Mouse (Mus musculus): ENCODE data around the gene Mapkapk5.
"Not testable (repeated sequence)": the region's sequence is repeated elsewhere in the genome, so short reads cannot be mapped to it uniquely, and the experiment has no call there.

Gene Mapkapk5

DNA sequence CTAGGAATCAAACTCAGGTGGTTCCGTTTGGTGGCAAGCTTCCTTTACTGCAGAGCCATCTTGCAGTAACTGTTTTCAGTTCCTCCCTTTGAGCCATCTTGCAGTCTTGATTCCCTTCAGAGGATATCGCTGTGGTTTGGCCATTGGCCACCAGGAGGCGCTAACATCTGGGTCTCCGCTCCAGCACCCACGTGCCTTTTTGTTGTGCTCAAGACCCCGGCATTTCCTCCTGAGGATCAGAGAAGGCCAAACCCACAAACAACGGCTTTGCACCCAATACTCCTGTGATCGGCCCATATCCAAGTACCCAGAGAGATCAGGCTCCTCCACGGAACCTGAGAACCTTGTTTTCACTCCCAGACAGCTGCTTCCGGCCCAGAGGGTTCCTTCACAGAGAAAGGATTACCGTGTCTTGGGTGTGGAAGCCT, 18.8 kb upstream of the Mapkapk5 start:
- peak; percentile 77 to 86 for DNase-seq (ENCODE audit: low spot score in 2 of 2)

DNA sequence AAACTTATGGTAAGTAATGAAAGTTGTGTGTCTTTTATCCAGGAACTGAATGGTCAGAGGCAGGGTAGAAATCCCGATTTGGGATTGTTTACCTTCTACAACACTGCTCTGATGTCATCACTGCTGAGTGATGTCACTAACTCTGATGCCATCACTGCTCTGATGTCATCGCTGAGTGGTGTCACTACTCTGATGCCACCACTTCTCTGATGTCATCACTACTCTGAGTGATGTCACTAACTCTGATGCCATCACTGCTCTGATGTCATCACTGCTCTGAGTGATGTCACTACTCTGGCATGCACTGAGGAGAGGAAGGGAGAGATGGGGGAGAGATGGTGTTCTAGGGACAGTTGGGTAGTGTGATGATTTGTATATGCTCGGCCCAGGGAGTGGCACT, 16.7 kb upstream of the Mapkapk5 start:
- DNase-seq (ENCODE audit: low spot score in 2 of 2), result no peak

DNA sequence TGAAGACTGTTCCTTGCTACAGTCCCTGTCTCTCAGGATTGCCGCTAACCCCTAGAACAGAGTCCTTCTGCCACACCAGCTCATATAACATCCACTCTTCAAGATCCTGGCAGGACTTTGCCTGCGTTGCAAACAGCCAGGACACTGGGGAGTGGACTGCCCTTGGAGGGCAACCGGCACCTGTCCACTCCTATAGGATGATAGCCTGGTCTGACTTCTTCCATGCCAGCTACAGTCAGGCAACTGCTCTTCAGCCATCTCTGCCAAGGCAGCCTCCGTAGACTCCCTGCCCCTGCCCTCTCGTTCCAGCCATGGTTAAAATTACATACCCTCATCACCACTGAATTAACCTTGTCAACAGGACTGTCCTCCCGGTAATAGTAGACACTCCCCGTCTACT, 3.5 kb upstream of the Mapkapk5 start:
- no peak for DNase-seq (ENCODE audit: low spot score in 2 of 2)

DNA sequence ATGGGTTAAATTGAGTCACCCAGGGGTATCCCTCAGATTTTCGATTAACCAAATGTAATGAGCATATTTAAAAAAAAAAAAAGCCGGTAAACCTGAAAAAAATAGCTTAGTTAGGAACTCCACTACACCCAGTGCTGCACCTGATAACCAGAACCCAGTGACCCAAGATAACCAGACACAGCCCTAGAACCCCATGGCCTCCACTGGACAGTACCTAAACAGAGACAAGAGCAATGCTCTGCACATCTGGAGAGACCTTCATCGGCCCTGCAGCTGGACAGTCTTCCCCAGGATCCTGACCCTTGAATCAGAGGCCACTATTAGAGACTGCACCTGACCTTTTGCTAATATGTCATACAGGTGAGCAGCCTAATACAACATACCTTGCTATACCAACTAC, 1.4 kb upstream of the Mapkapk5 start:
- no peak for DNase-seq (ENCODE audit: low spot score in 2 of 2)

DNA sequence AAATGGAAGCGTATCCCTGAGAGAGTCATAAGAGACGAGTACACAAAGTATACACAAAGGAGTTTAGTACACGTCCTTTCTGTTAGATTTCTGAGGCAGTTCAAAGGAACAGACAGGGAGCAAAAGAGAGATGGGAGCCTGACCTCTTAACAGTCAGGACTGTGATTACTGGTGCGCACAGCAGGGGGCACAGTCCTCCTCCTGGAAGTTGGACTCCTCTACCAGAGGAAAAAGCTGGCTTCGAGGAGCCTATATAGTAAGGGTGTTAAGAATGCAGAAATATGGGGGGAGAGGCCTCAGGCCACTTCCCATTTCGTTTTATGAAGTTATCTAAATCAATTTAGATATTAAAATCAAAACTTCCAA, 808 bp upstream of the Mapkapk5 start:
- DNase-seq (ENCODE audit: low spot score in 2 of 2), result peak in 1 of 2 experiments; percentile 28

DNA sequence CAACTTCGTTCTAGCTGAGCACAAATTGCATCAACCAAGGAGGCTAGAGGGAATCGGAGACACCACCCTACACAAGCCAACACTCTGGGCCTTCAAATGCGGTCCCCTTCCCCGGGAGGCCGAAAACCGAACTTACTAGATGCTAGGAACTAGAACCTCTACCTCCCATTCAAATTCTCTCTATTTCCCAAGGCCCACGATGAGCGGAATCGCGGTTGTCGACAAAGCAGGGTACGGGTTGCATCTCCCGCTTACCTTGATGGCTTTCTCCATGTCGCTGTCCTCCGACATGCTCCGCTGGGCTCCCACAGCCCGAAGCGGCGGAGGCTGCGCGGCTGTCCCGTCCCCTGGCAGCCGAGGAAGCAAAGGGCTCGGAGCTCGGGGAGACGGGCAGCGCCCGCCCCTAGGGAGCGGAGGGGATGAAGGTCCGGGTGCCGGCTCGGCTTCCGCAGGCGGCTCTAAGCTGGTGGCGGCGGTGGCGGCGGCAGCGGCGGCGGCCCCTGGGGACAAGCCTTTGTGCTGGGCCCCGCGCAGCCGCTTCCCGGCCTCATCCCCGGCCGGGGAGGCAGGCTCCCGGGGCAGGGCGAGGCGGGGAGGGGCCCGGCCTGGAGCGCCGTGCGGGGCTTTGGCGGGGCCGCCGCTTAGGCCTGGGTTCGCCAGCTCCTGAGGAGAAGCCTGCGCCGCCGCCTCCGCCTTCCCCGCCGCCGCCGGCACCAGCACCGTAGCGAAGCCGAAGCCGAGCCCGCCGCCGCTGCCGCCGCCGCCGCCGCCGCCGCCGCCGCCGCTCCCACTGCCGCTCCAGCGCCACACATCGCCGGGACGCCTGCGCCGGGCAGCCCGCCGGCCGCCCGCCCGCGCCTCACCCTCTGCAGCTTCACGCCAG, 554 bp downstream of the Mapkapk5 start, which contains the start of the genes Adam1a and Gm42878:
TSS of gene Adam1a (minus strand) at position 573 of the 883 bp plus-strand sequence.
TSS of gene Gm42878 (minus strand) at position 573 of the 883 bp plus-strand sequence.
- peak in 1 of 2 experiments; percentile 24 for DNase-seq (ENCODE audit: low spot score in 2 of 2)

DNA sequence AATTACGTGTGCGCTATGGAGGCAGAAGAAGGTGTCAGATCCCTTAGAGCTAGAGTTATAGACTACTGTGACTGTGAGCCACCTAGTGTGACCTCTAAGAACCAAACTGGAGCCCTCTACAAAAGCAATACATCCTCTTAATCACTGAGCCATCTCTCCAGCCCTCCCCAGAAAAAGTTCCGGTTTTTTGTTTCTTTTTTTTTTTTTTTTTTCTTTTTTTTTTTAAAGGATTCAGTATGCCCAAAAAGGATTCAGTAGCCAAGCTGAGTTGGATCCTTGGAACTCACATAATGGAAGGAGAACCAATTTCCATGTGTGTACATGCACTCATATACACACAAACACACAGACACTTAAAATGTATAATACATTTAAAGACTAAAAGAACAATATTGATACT, 2.3 kb downstream of the Mapkapk5 start:
- DNase-seq (ENCODE audit: low spot score in 2 of 2), result no peak

DNA sequence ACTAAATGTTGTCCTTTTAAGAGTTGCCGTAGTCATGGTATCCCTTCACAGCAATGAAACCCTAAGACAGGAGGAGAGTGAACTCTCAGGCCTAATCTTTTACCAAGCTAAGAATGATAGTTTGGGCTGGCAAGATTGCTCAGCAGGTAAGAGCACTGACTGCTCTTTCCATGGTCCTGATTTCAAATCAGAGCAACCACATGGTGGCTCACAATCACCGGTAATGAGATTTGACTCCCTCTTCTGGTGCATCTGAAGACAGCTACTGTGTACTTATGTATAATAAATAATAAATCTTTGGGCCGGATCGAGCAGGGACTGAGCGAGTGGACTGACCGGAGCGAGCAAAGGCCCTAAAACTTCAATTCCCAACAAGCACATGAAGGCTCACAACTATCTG, 4.5 kb downstream of the Mapkapk5 start:
- DNase-seq (ENCODE audit: low spot score in 2 of 2), result no peak

DNA sequence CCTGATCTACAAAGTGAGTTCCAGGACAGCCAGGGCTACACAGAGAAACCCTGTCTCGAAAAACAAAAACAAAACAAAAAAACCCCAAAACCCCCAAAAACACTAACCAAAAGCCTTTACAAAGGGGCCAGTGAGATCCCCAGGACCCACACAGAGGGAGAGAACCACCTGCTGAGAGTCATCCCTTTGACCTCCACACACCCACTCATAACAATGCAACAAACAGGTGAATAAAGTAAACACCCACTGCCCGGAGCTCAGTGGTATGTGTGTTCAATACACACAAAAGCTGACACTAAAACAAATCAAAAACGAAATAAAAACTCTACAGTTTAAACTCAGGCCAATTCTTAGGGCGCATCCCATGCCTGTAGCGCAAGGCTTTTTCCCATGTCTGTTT, 5.6 kb downstream of the Mapkapk5 start:
- DNase-seq (ENCODE audit: low spot score in 2 of 2), result no peak

DNA sequence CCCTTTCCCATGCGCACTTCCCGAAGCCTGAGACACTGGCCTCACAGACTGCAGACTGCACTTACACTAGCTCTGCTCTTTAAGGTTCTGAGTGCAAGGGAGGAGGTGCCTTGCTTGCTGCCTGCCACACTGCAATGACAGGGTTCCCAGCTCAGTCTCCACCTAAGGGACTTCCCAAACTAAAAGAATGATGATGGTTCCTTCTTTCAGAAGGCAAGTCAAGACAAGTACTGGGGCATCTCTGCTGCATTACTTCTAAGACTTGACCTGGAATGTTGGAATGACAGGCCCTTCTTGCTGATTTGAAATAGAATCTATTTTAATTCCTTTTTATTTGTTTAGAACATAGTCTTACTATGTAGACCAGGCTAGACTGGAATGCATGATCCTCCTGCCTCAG, 8.1 kb downstream of the Mapkapk5 start:
- no peak for DNase-seq (ENCODE audit: low spot score in 2 of 2)

DNA sequence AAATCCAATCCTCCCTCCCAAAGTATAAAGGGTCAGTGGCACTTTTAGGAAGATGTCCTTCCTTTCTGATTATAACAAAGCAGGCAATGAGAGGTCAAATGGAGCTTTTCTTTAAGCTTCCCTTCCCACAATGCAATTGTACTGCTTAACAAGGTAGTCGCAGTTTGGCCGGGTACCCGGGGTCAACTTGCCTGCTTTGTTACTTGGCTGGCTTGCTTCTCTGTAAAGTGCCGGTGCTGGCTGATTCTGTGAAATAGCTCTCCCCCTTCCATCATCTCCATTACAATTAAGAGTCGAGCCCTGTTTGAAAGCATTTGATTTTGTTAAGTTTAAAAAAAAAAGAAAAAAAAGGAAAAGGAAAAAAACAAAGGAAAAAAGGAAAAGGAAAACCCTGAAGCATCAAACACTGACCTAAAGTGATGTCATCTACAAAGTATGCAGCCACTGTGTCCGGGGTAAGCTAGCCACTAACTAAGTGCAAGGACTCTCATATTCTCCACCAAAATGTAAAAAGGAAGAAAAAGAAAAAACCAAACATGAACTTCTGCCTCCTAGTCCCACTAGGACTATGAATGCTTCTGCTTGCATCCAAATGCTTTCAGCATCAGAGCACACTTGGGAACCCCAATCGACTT, 8.7 kb downstream of the Mapkapk5 start:
- DNase-seq (ENCODE audit: low spot score in 2 of 2), result no peak

DNA sequence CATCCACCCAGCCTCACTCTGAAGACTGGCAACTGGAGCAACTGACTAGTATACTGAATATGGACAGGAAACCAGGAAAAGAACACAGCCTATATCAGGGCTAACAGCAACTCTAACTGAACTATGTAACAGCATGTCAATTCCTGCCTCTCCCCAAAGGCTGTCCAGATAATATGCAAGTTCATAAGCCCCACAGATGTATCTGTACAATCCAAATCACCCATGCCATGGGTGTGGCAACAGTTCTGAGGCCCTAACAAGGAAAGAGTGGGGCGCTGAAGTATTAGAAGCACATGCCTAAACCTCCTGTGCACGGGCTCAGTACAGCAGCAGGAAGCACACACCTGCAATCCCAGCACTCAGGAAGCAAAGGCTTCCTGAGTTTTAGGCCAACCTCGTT, 10.6 kb downstream of the Mapkapk5 start:
- DNase-seq (ENCODE audit: low spot score in 2 of 2), result no peak

DNA sequence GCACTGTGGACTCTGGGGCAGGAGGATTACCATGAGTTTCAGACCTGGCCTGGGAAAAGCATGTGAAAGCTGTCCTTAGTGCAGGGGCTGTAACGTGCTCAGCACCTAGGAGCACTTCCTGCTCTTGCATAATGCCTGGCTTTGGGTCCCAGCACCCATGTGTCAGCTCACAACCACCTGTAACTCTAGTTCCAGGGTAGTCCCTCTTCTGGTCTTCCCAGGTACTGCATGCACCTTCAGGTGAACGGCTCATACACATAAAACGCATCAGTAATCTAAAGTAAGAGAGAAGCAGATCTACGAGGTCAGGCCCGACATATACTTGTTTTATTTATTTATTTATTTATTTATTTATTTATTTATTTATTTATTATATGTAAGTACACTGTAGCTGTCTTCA, 11.2 kb downstream of the Mapkapk5 start:
- no peak for DNase-seq (ENCODE audit: low spot score in 2 of 2)

DNA sequence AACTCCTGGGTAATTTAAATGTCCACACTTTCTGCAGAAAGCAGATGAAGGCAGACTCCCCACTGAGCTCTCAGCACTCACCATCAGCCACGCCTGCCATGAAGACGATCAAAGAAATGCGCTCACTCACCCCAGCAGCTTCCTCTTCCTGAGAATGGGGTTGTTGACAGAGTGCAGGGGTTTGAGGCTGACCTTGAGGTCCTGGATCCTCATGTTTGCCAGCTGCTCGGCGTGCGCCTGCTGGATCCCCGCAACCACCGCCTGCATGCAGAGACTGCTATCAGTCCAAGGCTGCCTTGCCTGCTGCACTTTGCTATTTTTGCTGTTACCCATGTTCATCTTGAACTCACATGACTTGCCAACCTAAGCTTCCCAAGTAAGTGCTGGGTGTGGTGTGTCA, 18.7 kb downstream of the Mapkapk5 start:
- DNase-seq (ENCODE audit: low spot score in 2 of 2), result peak; percentile 15 to 25

DNA sequence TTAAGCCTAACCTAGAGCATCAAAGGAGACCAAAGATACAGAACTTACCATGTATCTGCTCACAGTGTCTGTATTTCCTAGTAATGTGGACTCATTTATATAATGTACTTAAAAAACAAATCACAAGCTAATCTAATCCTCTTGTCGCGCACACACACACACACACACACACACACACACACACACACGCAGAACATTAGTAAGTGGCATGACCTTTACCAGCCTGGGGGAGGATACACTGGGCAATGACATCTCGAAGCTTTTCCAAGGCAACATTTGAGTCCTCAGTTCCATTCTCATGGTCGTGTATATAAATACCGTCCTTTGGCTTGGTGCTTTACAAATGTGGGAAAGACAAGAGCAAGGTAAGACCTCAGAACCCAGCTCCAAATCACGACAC, 19.2 kb downstream of the Mapkapk5 start:
- DNase-seq (ENCODE audit: low spot score in 2 of 2), result no peak

DNA sequence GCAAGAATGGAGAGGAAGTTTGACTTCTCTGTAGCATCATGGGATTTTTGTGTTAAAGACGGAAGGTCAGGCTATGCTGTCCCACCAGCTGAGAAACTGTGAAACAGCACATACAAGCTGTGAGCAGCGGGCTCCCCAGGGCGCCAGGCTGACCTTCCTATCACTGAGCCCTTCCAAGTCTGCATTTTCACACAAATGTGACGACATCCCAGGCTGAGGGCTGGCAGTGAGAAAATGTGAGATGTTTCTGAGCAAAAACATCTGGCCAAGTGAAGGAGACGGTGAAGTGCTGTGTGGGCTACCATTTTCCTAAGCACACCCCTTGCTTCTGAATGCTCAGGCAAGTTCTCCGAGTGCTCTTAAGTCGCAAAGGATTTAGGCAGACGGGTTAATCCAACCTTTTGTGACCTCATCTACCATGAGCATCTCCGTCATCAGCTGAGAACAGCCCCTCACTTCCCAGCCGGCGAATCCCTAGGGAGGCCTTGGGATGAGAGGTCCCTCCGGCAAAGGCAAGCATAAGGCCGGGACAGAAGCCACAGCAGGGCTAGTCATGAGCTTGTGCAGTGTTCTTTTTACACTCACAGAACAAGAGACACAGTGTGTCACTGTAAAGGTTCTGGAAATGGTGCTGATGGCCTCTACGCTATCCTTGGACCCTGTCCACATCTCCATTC, 19.8 kb downstream of the Mapkapk5 start:
- peak in 1 of 2 experiments; percentile 17 for DNase-seq (ENCODE audit: low spot score in 2 of 2)

DNA sequence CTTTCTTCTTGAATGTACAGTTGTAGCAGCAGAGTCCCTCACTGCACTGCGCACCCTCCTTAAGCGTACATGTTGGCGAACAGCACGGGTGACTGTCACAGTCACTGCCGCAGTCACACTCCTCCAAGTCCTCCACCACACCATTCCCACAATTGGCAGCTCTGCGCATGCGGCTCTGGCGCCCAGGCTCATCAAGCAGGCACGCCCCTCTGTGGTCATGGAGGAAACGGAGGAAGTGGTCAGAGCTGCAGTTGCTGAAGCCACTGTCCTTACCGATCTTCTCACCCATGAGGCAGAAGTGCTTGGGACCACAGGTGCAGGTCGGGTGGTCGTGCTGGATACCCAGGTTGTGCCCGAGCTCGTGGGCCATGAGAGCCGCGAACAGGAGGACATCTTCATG, 25.9 kb downstream of the Mapkapk5 start:
- DNase-seq (ENCODE audit: low spot score in 2 of 2), result not testable (repeated sequence)

DNA sequence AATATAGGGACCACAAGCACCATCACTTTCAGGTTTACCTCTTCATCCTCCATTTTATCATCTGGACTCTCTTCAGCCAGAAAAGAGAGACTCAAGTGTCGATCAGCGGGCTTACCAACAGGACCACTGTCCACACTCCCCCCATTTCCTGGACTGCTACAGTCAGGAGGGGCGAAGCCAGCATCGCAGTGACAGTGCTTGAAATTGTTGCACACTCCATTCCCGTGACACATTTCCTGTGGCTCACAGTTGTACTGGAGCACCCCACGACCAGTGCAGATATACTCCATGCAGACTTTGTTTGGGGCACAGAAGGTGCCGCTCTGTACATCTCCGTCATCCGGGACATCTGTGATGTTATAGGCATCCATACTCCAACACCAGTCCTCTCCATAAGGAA, 26.7 kb downstream of the Mapkapk5 start:
- DNase-seq (ENCODE audit: low spot score in 2 of 2), result no peak

DNA sequence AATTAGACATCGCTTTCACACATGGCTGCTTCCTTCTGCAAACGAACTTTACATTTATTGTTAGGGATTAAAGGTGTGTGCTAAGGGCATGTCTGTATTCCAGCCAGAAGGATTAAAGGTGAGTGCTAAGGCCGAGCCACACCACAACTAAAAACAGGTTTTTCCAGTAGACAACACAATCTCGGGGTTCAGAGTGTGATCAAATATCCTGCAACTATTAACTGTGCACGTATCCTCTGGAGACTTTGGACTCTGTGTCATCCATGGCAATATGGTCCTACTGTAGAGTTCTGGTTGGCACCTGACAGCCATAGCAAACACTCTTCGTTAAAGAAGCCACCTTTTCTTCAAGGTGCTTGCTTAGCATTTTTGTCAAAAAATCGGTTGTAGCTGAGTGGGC, 35.7 kb downstream of the Mapkapk5 start:
- no peak for DNase-seq (ENCODE audit: low spot score in 2 of 2)

DNA sequence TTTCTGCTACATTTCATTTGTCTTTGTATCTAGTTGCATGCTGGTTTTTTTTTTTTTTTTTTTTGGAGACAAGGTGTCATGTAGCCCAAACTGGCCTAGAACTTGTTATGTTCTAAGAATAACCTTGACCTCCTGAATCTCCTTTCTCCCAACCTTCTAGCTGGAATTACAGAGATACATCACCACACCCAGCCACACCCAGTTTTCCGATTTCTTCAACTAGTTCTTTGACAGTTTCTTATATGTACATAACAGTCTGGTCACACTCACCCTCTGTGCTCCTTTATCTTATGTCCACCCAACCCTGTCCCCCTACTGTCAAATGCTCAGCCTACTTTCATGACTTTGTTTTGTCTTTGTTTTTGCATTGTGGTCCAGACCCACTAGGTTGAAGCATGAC, 38.9 kb downstream of the Mapkapk5 start:
- no peak for DNase-seq (ENCODE audit: low spot score in 2 of 2)

DNA sequence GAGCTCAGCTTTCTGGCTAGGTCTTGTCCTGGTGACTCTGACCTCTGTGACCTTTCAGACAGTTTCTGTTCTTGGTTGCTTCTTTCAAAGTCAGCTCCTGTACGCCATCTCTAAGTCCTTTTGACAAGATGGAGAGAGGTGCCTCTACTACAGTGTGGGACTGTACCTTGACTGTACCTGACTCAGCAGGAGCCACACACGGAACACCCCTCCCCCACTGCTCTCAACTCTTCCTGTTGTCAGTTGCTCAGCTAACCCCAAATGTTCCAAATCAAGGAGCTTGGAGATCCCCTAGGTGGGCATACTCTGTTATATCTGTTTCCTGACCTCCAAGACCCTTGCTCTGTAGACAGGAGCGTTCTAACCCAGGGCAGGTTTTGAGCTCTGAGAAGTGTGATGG, 42.5 kb downstream of the Mapkapk5 start, which contains the start of gene Adam1b:
TSS of gene Adam1b (minus strand) at position 205 of the 400 bp plus-strand sequence.
- DNase-seq (ENCODE audit: low spot score in 2 of 2), result no peak

DNA sequence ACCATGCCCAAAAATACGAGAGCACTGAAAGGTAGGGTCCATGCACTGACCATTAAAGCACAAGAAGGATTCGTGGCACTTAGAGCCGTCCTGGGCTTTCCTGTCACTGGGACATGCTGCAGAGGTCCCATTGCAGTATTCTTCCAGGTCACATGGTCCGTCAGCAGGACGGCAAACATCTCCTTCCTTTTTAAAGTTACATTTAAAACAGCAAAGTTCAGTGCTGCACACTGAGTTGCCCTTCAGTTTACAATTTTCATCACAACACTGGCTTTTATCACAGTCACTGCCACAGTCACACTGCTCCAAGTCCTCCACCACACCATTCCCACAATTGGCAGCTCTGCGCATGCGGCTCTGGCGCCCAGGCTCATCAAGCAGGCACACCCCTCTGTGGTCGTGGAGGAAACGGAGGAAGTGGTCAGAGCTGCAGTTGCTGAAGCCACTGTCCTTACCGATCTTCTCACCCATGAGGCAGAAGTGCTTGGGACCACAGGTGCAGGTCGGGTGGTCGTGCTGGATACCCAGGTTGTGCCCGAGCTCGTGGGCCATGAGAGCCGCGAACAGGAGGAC, 44.2 kb downstream of the Mapkapk5 start:
- not testable (repeated sequence) for DNase-seq (ENCODE audit: low spot score in 2 of 2)
